ENCODE assay signal across 9 mouse cellular contexts in genomic region chr10:128504641-128505370, GRCm38 (mm10). TPM values are rescaled to one million over a fixed set of nuclear protein-coding genes. Genes with fewer than 3 reads are reported as not detected.
DNase-seq lines count a peak whose midpoint lies in the region; ATAC-seq and TF ChIP-seq lines count a peak whose summit lies in the region.
"Had no signal": no experiment of that assay in that cellular context is flagged by ENCODE, and none has a peak within 500 bp of the region (broad histone marks: within the 10 kb centered on the region; RNA-seq: fewer than 3 reads in every experiment).

No protein-coding gene starts in this region.

- intact Hi-C loops in gastrocnemius, adult 2 months (cut with DNase I), result loop anchor here (5.0 kb wide), 1 partner anchor 32 kb away; no protein-coding TSS in a partner anchor
- intact Hi-C loops in left cerebral cortex, postnatal 4 days (cut with DNase I), result no loop called here

- peak overlapping the region; percentile 88 for H3K27ac ChIP-seq in gastrocnemius, adult 2 months
- H3K27ac ChIP-seq in lung, postnatal 0 days (ENCODE audit: low read length), result peak overlapping the region; percentile 48
- H3K27ac ChIP-seq in forebrain, embryonic 15.5 days (replicated peaks), result no peak overlapping the region

- no peaks in the 10 kb centered on the region for H3K27me3 ChIP-seq in lung, postnatal 0 days (replicated peaks; ENCODE audit: insufficient read depth, low read length)
- no peaks in the 10 kb centered on the region for H3K27me3 ChIP-seq in forebrain, embryonic 15.5 days

- H3K4me2 ChIP-seq in lung, postnatal 0 days (replicated peaks; ENCODE audit: low read depth, low read length), result no peak overlapping the region
- no peak overlapping the region for H3K4me2 ChIP-seq in forebrain, embryonic 15.5 days (replicated peaks)

- H3K9ac ChIP-seq in lung, postnatal 0 days (replicated peaks; ENCODE audit: low read depth), result no peak overlapping the region
- no peak overlapping the region for H3K9ac ChIP-seq in forebrain, embryonic 15.5 days (replicated peaks)

- no peak for DNase-seq in gastrocnemius, adult 2 months
- no peak for DNase-seq in gastrocnemius, postnatal 4 days (ENCODE audit: low spot score in 2 of 2)
- peak; percentile 98 for DNase-seq in 416B (ENCODE audit: low read depth)
- DNase-seq in lung, postnatal 0 days (ENCODE audit: low spot score), result peak; percentile 40
- DNase-seq in left cerebral cortex, postnatal 4 days, result no peak
- no peak for DNase-seq in cerebellum, adult 11-12 months
- DNase-seq: layer of hippocampus, postnatal 36 days had no signal

- 0 out of 2 replicates have a peak, but pooled peaks cover 3% of the 10 kb centered on the region for H3K4me1 ChIP-seq in lung, postnatal 0 days (ENCODE audit: insufficient read depth, low read depth, low read length)
- H3K4me1 ChIP-seq in forebrain, embryonic 15.5 days, result no peaks in the 10 kb centered on the region

- ATAC-seq in common myeloid progenitor, adult 5-6 weeks (replicated peaks; ENCODE audit: low read depth, poor library complexity, severe bottlenecking), result peak; percentile 91
- peak; percentile 27 for ATAC-seq in lung, postnatal 0 days
- ATAC-seq in forebrain, embryonic 15.5 days (replicated peaks), result no peak

- H3K9me3 ChIP-seq in lung, postnatal 0 days (ENCODE audit: low read length), result no peaks in the 10 kb centered on the region
- no peaks in the 10 kb centered on the region for H3K9me3 ChIP-seq in forebrain, embryonic 15.5 days

- no peaks in the 10 kb centered on the region for H3K36me3 ChIP-seq in lung, postnatal 0 days (ENCODE audit: insufficient read depth, low read length)
- H3K36me3 ChIP-seq in forebrain, embryonic 15.5 days, result no peaks in the 10 kb centered on the region

- no peak for TF ChIP-seq CTCF in gastrocnemius, adult 2 months (IDR thresholded peaks at IDR 0.05)
- 0 out of 2 replicates have a peak, but pooled peaks have one; percentile 4 for TF ChIP-seq CTCF in lung, postnatal 0 days (IDR thresholded peaks at IDR 0.05)

- 53% methylated on average over 9 of the region's 9 CpGs for WGBS in lung, postnatal 0 days
- 79% methylated on average over 9 of the region's 9 CpGs for WGBS in forebrain, embryonic 15.5 days

- peak overlapping the region; percentile 68 for H3K4me3 ChIP-seq in gastrocnemius, adult 2 months
- no peak overlapping the region for H3K4me3 ChIP-seq in lung, postnatal 0 days (ENCODE audit: low read depth, low read length)
- no peak overlapping the region for H3K4me3 ChIP-seq in forebrain, embryonic 15.5 days

- no peak for TF ChIP-seq EP300 in lung, postnatal 0 days (IDR thresholded peaks at IDR 0.05)

RNA-seq across cellular contexts. Expression of gene Myl6b, which starts 6.3 kb away (rescaled TPM):
- 10 to 100 TPM in 1 of 2 experiments, 1 to 10 TPM in 1; 6.5 to 17.8 TPM for total RNA-seq in gastrocnemius, adult 2 months (2021)
- 100 to 1,000 TPM; 119 to 139 TPM for total RNA-seq in gastrocnemius, postnatal 4 days (2021)
- 0.55 TPM in 1 of 2 replicates, not detected in the other for total RNA-seq in common myeloid progenitor, adult 5-6 weeks (2017)
- 5.5 and 5.9 TPM in 2 replicates for polyA plus RNA-seq in lung, postnatal 0 days (2015; fragmentation: Nextera tagmentation; extraction: Ambion mirVana)
- total RNA-seq in left cerebral cortex, postnatal 4 days (2021), result 10 to 100 TPM; 61.7 to 65.2 TPM
- 4.7 and 5.6 TPM in 2 replicates for polyA plus RNA-seq in forebrain, embryonic 15.5 days (2015; fragmentation: Nextera tagmentation; extraction: Ambion mirVana)

RNA-seq across cellular contexts. Expression of gene Myl6, which starts 10.9 kb away (rescaled TPM):
- total RNA-seq in gastrocnemius, adult 2 months (2021), result 100 to 1,000 TPM; 171 to 179 TPM
- total RNA-seq in gastrocnemius, postnatal 4 days (2021), result 100 to 1,000 TPM; 485 to 542 TPM
- total RNA-seq in common myeloid progenitor, adult 5-6 weeks (2017), result 1,004 and 1,124 TPM in 2 replicates
- 1,888 and 2,049 TPM in 2 replicates for polyA plus RNA-seq in lung, postnatal 0 days (2015; fragmentation: Nextera tagmentation; extraction: Ambion mirVana)
- 100 to 1,000 TPM; 499 to 509 TPM for total RNA-seq in left cerebral cortex, postnatal 4 days (2021)
- polyA plus RNA-seq in forebrain, embryonic 15.5 days (2015; fragmentation: Nextera tagmentation; extraction: Ambion mirVana), result 682 and 697 TPM in 2 replicates

RNA-seq across cellular contexts. Expression of gene Esyt1, which starts 20.9 kb away (rescaled TPM):
- total RNA-seq in gastrocnemius, adult 2 months (2021), result 10 to 100 TPM; 13.7 to 14.3 TPM
- total RNA-seq in gastrocnemius, postnatal 4 days (2021), result 10 to 100 TPM; 49.6 to 50.5 TPM
- 70.9 and 76.6 TPM in 2 replicates for total RNA-seq in common myeloid progenitor, adult 5-6 weeks (2017)
- 31.1 and 38.2 TPM in 2 replicates for polyA plus RNA-seq in lung, postnatal 0 days (2015; fragmentation: Nextera tagmentation; extraction: Ambion mirVana)
- total RNA-seq in left cerebral cortex, postnatal 4 days (2021), result 10 to 100 TPM; 13.7 to 16.3 TPM
- polyA plus RNA-seq in forebrain, embryonic 15.5 days (2015; fragmentation: Nextera tagmentation; extraction: Ambion mirVana), result 6.8 and 7.6 TPM in 2 replicates

RNA-seq across cellular contexts. Expression of gene Zc3h10, which starts 42.8 kb away (rescaled TPM):
- 1 to 10 TPM; 4.2 to 6.5 TPM for total RNA-seq in gastrocnemius, adult 2 months (2021)
- total RNA-seq in gastrocnemius, postnatal 4 days (2021), result 1 to 10 TPM; 6.7 to 9.9 TPM
- 8.6 and 10.6 TPM in 2 replicates for total RNA-seq in common myeloid progenitor, adult 5-6 weeks (2017)
- 13.6 and 15.3 TPM in 2 replicates for polyA plus RNA-seq in lung, postnatal 0 days (2015; fragmentation: Nextera tagmentation; extraction: Ambion mirVana)
- 10 to 100 TPM; 14.0 to 15.2 TPM for total RNA-seq in left cerebral cortex, postnatal 4 days (2021)
- polyA plus RNA-seq in forebrain, embryonic 15.5 days (2015; fragmentation: Nextera tagmentation; extraction: Ambion mirVana), result 22.8 and 24.5 TPM in 2 replicates

RNA-seq across cellular contexts. Expression of gene Rpl41, which starts 44.3 kb away (rescaled TPM):
- 1,000 to 10,000 TPM in 1 of 2 experiments, 100 to 1,000 TPM in 1; 932 to 1,025 TPM for total RNA-seq in gastrocnemius, adult 2 months (2021)
- total RNA-seq in gastrocnemius, postnatal 4 days (2021), result 1,000 to 10,000 TPM; 2,741 to 3,076 TPM
- total RNA-seq in common myeloid progenitor, adult 5-6 weeks (2017), result 3,010 and 3,037 TPM in 2 replicates
- 2,921 and 3,267 TPM in 2 replicates for polyA plus RNA-seq in lung, postnatal 0 days (2015; fragmentation: Nextera tagmentation; extraction: Ambion mirVana)
- total RNA-seq in left cerebral cortex, postnatal 4 days (2021), result 1,000 to 10,000 TPM; 2,825 to 2,926 TPM
- 2,336 and 2,513 TPM in 2 replicates for polyA plus RNA-seq in forebrain, embryonic 15.5 days (2015; fragmentation: Nextera tagmentation; extraction: Ambion mirVana)

Comparison
In these comparisons a context has a peak if more than half of its experiments do, and no peak if none do; other contexts are left out.
1. DNase-seq: peak in 416B (single experiment) and lung, postnatal 0 days (single experiment); none in gastrocnemius, adult 2 months (single experiment), gastrocnemius, postnatal 4 days (0 of 2), left cerebral cortex, postnatal 4 days (single experiment) and cerebellum, adult 11-12 months (single experiment).